Mouse (Mus musculus) neural tube, embryonic 12.5 days (tissue): ENCODE measurements at regions not wholly inside any gene's neighbourhood (a gene's known extent, or its start where the extent isn't known, plus 50 kb on each side); places are given as distances from the start of the nearest gene placed in this dataset.
"Not testable (repeated sequence)": the region's sequence is repeated elsewhere in the genome, so short reads cannot be mapped to it uniquely, and the experiment has no call there.

Experiments used
- ATAC-seq: fragments of 200-750 bp; cut with Nextera tagmentation; 2 replicates; pipeline ENCODE4 v1.8.0; 2017; ENCODE audit warnings: low read depth, mild to moderate bottlenecking, moderate TSS enrichment, moderate library complexity; ENCODE audit not compliant: low FRiP score
- H3K27ac ChIP-seq: fragments of 300-500 bp; sonication (generic); 2 replicates; pipeline ENCODE4 v1.5.1; 2016
- H3K27me3 ChIP-seq: fragments of 300-500 bp; sonication (generic); replicated peaks from 2 replicates; pipeline ENCODE4 v1.6.1; 2016; ENCODE audit warnings: mild to moderate bottlenecking
- H3K36me3 ChIP-seq: fragments of 300-500 bp; sonication (generic); 2 replicates; pipeline ENCODE4 v1.6.1; 2016; ENCODE audit warnings: mild to moderate bottlenecking
- H3K4me1 ChIP-seq: fragments of 300-500 bp; sonication (generic); 2 replicates; pipeline ENCODE4 v1.6.1; 2016
- H3K4me2 ChIP-seq: fragments of 300-500 bp; sonication (generic); replicated peaks from 2 replicates; pipeline ENCODE4 v1.6.1; 2016; ENCODE audit warnings: mild to moderate bottlenecking
- H3K4me3 ChIP-seq: fragments of 300-500 bp; sonication (generic); 2 replicates; pipeline ENCODE4 v1.5.1; 2016
- H3K9ac ChIP-seq: fragments of 300-500 bp; sonication (generic); 2 replicates; pipeline ENCODE4 v1.6.1; 2016; ENCODE audit warnings: mild to moderate bottlenecking
- H3K9me3 ChIP-seq: fragments of 300-500 bp; sonication (generic); 2 replicates; pipeline ENCODE4 v1.6.1; 2016; ENCODE audit warnings: mild to moderate bottlenecking
- WGBS: fragments of 180-500 bp; shearing (Covaris S2); methylation state at CpG from one replicate; pipeline ENCODE4 v1.1.7; 2016; 5-methylcytosine and 5-hydroxymethylcytosine counted together

GRCm38 (mm10) chr7:60733331-60733994 is 593.4 kb upstream of the Snrpn start:
- ATAC-seq = peak; percentile 77
- not testable (repeated sequence) for H3K9ac ChIP-seq, H3K27ac ChIP-seq, H3K27me3 ChIP-seq, H3K9me3 ChIP-seq, H3K4me1 ChIP-seq, H3K36me3 ChIP-seq
- Histone ChIP-seq H3K4me3 (peak overlapping the region; percentile 15), H3K4me2 (peak overlapping the region; percentile 37; the same call in 1 of the 2 replicates)
- 50% methylated on average over 20 of the region's 20 CpGs for WGBS

- H3K27ac ChIP-seq = not testable (repeated sequence)
- 0 out of 2 replicates have a peak, but pooled peaks have one; percentile 25 for ATAC-seq
Observed at GRCm38 (mm10) chr7:60728108-60728721, 588.2 kb upstream of the Snrpn start.

More at GRCm38 (mm10) chr7:60728108-60728721, 588.2 kb upstream of the Snrpn start:
- H3K4me1 ChIP-seq, H3K4me2 ChIP-seq, H3K4me3 ChIP-seq, H3K36me3 ChIP-seq, H3K27me3 ChIP-seq, H3K9ac ChIP-seq, H3K9me3 ChIP-seq: not testable (repeated sequence)
- WGBS = 14% methylated on average over 5 of the region's 5 CpGs
